Mouse (Mus musculus) E14TG2a.4 (cell line): ENCODE data around the gene Pinlyp.
"Not testable (repeated sequence)": the region's sequence is repeated elsewhere in the genome, so short reads cannot be mapped to it uniquely, and the experiment has no call there.

Experiments used
- H3K27me3 ChIP-seq: 2 replicates; pipeline ENCODE4 v1.6.1; 2014; ENCODE audit warnings: low read length, control low read depth; ENCODE audit not compliant: insufficient read depth
- H3K36me3 ChIP-seq: 2 replicates; pipeline ENCODE4 v1.6.1; 2014; ENCODE audit warnings: low read length, control low read depth; ENCODE audit not compliant: insufficient read depth
- H3K4me1 ChIP-seq: replicated peaks from 2 replicates; pipeline ENCODE4 v1.6.1; 2014; ENCODE audit warnings: low read depth, low read length, control low read depth
- H3K4me3 ChIP-seq: replicated peaks from 2 replicates; pipeline ENCODE4 v1.5.1; 2014; ENCODE audit warnings: mild to moderate bottlenecking, low read length
- H3K9me3 ChIP-seq: 2 replicates; pipeline ENCODE4 v1.6.1; 2014; ENCODE audit warnings: low read length, control low read depth
- CTCF ChIP-seq: conservative IDR thresholded peaks from 2 replicates; pipeline ENCODE4 v1.5.1; 2014; ENCODE audit warnings: low read length
- NANOG ChIP-seq: IDR thresholded peaks from 2 replicates; pipeline ENCODE4 v1.6.1; 2014; ENCODE audit warnings: borderline replicate concordance, low read length, mixed read lengths
- POU5F1 ChIP-seq: IDR thresholded peaks from 2 replicates; pipeline ENCODE4 v1.6.1; 2014; ENCODE audit warnings: low read length, borderline replicate concordance

Gene Pinlyp

GRCm38 (mm10) chr7:24525686-24526420, 20.1 kb downstream of the Pinlyp start:
- peaks cover 39% of the 10 kb centered on the region for H3K4me1 ChIP-seq
- peaks cover 7% of the 10 kb centered on the region for H3K36me3 ChIP-seq
- peaks cover 4% of the 10 kb centered on the region; the same call in 1 of the 2 replicates for H3K27me3 ChIP-seq
- TF ChIP-seq POU5F1 (no peak), CTCF (no peak)
- no peak overlapping the region for H3K4me3 ChIP-seq
- no peaks in the 10 kb centered on the region for H3K9me3 ChIP-seq

GRCm38 (mm10) chr7:24524978-24525377, 20.9 kb downstream of the Pinlyp start:
- peaks cover 13% of the 10 kb centered on the region for H3K36me3 ChIP-seq
- no peak overlapping the region for H3K4me3 ChIP-seq
- H3K27me3 ChIP-seq, result peaks cover 4% of the 10 kb centered on the region; the same call in 1 of the 2 replicates
- peaks cover 43% of the 10 kb centered on the region for H3K4me1 ChIP-seq
- TF ChIP-seq NANOG (no peak), CTCF (no peak; the same call in 1 of the 2 replicates), POU5F1 (no peak)
- no peaks in the 10 kb centered on the region for H3K9me3 ChIP-seq

- H3K27me3 ChIP-seq, result peaks cover 4% of the 10 kb centered on the region; the same call in 1 of the 2 replicates
- no peaks in the 10 kb centered on the region for H3K9me3 ChIP-seq
- peaks cover 13% of the 10 kb centered on the region for H3K36me3 ChIP-seq
- H3K4me3 ChIP-seq, result no peak overlapping the region
- TF ChIP-seq CTCF (no peak), NANOG (no peak), POU5F1 (no peak)
- peaks cover 42% of the 10 kb centered on the region for H3K4me1 ChIP-seq
These were observed 22.2 kb downstream of the Pinlyp start for GRCm38 (mm10) chr7:24523723-24524122.

- TF ChIP-seq POU5F1 (no peak), NANOG (no peak), CTCF (no peak)
- Histone ChIP-seq H3K4me3 (no peak overlapping the region), H3K27me3 (peaks cover 4% of the 10 kb centered on the region; the same call in 1 of the 2 replicates), H3K36me3 (peaks cover 13% of the 10 kb centered on the region), H3K4me1 (peaks cover 51% of the 10 kb centered on the region), H3K9me3 (no peaks in the 10 kb centered on the region)
These were observed 23.1 kb downstream of the Pinlyp start for GRCm38 (mm10) chr7:24522805-24523204.

GRCm38 (mm10) chr7:24520054-24520453, 25.9 kb downstream of the Pinlyp start:
- H3K9me3 ChIP-seq, H3K4me3 ChIP-seq: not testable (repeated sequence)
- H3K36me3 ChIP-seq, result peaks cover 23% of the 10 kb centered on the region

GRCm38 (mm10) chr7:24519130-24519529, 26.8 kb downstream of the Pinlyp start:
- H3K4me1 ChIP-seq, result peaks cover 82% of the 10 kb centered on the region
- peaks cover 32% of the 10 kb centered on the region for H3K36me3 ChIP-seq
- TF ChIP-seq NANOG (no peak), CTCF (no peak), POU5F1 (no peak)
- no peaks in the 10 kb centered on the region for H3K9me3 ChIP-seq
- H3K4me3 ChIP-seq, result no peak overlapping the region
- peaks cover 4% of the 10 kb centered on the region; the same call in 1 of the 2 replicates for H3K27me3 ChIP-seq

More at GRCm38 (mm10) chr7:24520054-24520453, 25.9 kb downstream of the Pinlyp start:
- not testable (repeated sequence) for H3K27me3 ChIP-seq
- H3K4me1 ChIP-seq, result peaks cover 76% of the 10 kb centered on the region

GRCm38 (mm10) chr7:24517654-24518053, 28.3 kb downstream of the Pinlyp start:
- Histone ChIP-seq H3K27me3 (no peaks in the 10 kb centered on the region), H3K9me3 (no peaks in the 10 kb centered on the region), H3K4me3 (0 out of 2 replicates have a peak overlapping the region, but pooled peaks have one; percentile 5), H3K4me1 (peaks cover 89% of the 10 kb centered on the region), H3K36me3 (peaks cover 47% of the 10 kb centered on the region)
- no peak for TF ChIP-seq POU5F1

- Histone ChIP-seq H3K4me3 (peak overlapping the region; percentile 13; the same call in 1 of the 2 replicates), H3K36me3 (peaks cover 53% of the 10 kb centered on the region), H3K4me1 (peaks cover 91% of the 10 kb centered on the region), H3K9me3 (no peaks in the 10 kb centered on the region), H3K27me3 (no peaks in the 10 kb centered on the region)
- TF ChIP-seq NANOG, result peak; percentile 95
- TF ChIP-seq POU5F1, result peak; percentile 98
- TF ChIP-seq CTCF, result no peak
These were observed 28.8 kb downstream of the Pinlyp start for GRCm38 (mm10) chr7:24517077-24517476.

- Histone ChIP-seq H3K36me3 (peaks cover 59% of the 10 kb centered on the region), H3K4me1 (peaks cover 96% of the 10 kb centered on the region), H3K4me3 (peak overlapping the region; percentile 35; the same call in 1 of the 2 replicates)
- not testable (repeated sequence) for H3K27me3 ChIP-seq, H3K9me3 ChIP-seq
- peak; percentile 55 for TF ChIP-seq CTCF
These were observed 29.6 kb downstream of the Pinlyp start for GRCm38 (mm10) chr7:24516319-24516718.
